Mouse (Mus musculus) brain, embryonic 14.5 days (tissue): ENCODE data around the gene Khdc4.

Experiments used
- CTCF ChIP-seq: fragments of 200-500 bp; IDR thresholded peaks from 2 replicates; pipeline ENCODE4 v1.5.1; 2012; ENCODE audit warnings: inconsistent platforms, mild to moderate bottlenecking, moderate library complexity, borderline replicate concordance; ENCODE audit not compliant: insufficient read depth, insufficient read length; ENCODE audit errors: extremely low read depth
- POLR2A ChIP-seq: fragments of 200-500 bp; IDR thresholded peaks from 2 replicates; pipeline ENCODE4 v1.6.1; 2012; ENCODE audit warnings: mild to moderate bottlenecking, inconsistent platforms, borderline replicate concordance; ENCODE audit not compliant: poor library complexity, insufficient read depth, insufficient read length, severe bottlenecking; ENCODE audit errors: extremely low read depth

DNA sequence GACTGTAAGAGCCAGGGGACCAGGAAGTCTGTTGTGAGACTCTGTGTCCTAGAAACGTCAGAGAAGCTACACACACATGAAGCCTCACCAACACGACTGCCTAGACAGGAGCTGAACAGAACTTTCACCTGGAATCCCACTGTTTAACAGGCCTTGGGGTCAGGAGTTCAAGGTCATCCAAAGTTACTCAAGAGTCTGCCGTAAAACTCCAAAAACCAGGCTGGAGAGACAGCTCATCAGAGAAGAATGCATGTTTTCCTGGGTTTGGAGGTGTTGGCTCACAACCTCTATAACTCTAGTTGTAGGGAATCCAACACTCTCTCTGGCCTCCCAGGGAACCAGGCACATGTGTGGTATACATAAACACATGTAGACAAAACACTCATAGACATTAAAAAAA is 69.9 kb downstream of the Khdc4 start:
- TF ChIP-seq CTCF (no peak), POLR2A (no peak)
